Mouse (Mus musculus) left cerebral cortex, postnatal 36 days (tissue): Measurements from ENCODE around the gene Zdhhc6. TPM values are rescaled to one million over a fixed set of nuclear protein-coding genes. Genes with fewer than 3 reads are reported as not detected.
A peak's percentile ranks its signal among the peaks of the same experiment; 100 is the strongest.

ENCODE experiments used
- DNase-seq, 2 experiments: peaks; one replicate each; pipeline ENCODE4 v3.0.0; 2021 to 2022; ENCODE audit warnings: low spot score in 2 of 2, mixed read lengths in 1 of 2
- intact Hi-C: fragments of 180-260 bp; cut with DNase I; formaldehyde crosslinking; loops from one replicate; pipeline ENCODE4 v1.15.1; 2025
- total RNA-seq, 2 experiments: library from RNA; stranded (reverse); gene quantifications; 2 replicates each; pipeline ENCODE4 v1.2.3; 2021

The Zdhhc6 gene
- 10 to 100 TPM; 26.1 to 29.0 TPM for total RNA-seq

- intact Hi-C loops, result no loop called here
- DNase-seq, result peak; percentile 85 to 88
These were observed at the start of gene Zdhhc6 for GRCm38 (mm10) chr19:55315452-55316108. Gene Zdhhc6 (minus strand): TSS chr19:55316032.

- intact Hi-C loops, result no loop called here
- peak; percentile 48 to 74 for DNase-seq
These were observed 46.8 kb upstream of the Zdhhc6 start for GRCm38 (mm10) chr19:55362606-55363005.

- intact Hi-C loops, result no loop called here
- no peak for DNase-seq
These were observed 35.0 kb upstream of the Zdhhc6 start for GRCm38 (mm10) chr19:55350673-55351378.

- no peak for DNase-seq
- intact Hi-C loops, result no loop called here
These were observed 32.4 kb upstream of the Zdhhc6 start for GRCm38 (mm10) chr19:55348187-55348586.

DNA sequence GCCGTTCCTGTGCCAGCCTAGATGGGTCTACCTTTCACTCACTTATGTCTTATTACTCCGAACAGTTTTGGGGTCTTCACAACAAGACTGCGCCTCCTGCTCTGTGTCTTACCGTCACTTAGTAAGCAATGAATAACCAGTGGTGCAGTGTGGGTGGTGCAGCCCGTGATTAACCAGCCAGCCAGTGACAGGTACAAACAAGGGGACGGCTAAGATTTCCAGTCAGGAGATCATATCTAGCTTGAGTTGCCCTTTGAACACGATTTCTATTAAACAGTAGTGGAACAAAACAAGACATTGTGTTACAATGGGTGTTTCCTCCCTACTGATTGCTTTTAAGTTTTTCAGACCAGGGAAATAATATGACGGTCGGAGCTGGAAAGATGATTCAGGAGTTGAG, 27.4 kb upstream of the Zdhhc6 start:
- intact Hi-C loops, result no loop called here
- DNase-seq, result no peak

GRCm38 (mm10) chr19:55342423-55342822, 26.6 kb upstream of the Zdhhc6 start:
- no peak for DNase-seq
- intact Hi-C loops, result no loop called here

DNA sequence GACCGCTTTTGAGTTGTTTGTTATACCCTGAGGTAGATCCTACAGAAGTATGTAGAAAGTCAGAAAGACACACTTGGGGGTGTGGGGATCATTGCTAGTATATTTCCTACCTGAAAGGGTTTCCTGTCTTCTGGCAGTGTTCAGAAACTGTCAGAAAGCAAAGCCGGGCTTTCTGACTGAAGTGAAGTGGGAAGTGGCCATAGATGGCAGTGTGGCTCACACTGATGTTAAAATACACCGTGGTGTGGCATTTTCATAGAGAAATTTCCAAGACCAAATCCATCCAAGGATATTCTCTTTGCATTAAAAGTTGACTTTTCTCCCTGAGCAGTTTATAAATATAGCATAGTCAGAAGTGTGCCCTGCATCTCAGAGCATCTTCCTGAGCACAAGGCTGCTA, 25.5 kb upstream of the Zdhhc6 start:
- intact Hi-C loops, result no loop called here
- DNase-seq, result no peak

GRCm38 (mm10) chr19:55340521-55340920, 24.7 kb upstream of the Zdhhc6 start:
- intact Hi-C loops, result no loop called here
- DNase-seq, result no peak

DNA sequence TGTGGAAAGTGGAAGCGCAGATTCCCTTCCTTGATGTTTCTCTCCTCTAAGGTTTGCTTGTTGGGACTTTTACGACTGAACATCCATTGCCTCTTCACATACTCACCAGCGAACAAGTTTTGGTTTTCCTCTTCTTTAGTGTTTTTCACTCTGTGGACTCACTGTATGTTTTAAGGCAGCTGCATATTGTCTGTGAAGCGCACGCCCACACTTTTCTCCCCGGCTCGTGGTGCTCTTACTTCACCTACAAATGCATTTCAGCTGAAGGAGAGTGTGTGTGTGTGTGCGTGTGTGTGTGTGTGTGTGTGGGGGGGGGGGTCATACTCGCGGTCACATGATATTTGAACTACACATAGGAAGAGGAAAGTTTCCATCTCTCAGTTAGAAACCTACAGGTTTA, 21.8 kb upstream of the Zdhhc6 start:
- no peak for DNase-seq
- intact Hi-C loops, result loop anchor here (2.0 to 10.0 kb wide), 2 partner anchors 537 to 797 kb away; no protein-coding TSS in a partner anchor

DNA sequence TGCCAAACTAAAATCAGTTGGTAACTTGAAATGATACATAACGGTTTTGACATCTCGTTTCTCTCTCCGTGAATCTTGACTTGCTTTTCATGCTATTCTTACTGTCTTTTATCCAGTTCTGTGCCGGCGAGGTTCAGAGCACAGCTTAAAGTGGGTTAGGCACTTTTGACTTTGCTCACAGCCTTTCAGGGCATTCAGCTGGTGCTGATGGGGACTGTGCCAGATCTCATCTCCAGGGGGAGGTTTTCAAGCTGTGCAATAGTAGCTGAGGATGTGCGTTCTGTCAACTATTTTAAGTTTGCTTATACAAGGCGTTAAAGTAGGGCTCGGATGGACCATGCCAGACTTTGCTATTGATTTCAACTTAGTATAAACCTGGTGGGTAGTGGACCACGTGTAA, 21.2 kb upstream of the Zdhhc6 start:
- intact Hi-C loops, result loop anchor here (2.0 to 10.0 kb wide), 2 partner anchors 538 to 798 kb away; no protein-coding TSS in a partner anchor

DNA sequence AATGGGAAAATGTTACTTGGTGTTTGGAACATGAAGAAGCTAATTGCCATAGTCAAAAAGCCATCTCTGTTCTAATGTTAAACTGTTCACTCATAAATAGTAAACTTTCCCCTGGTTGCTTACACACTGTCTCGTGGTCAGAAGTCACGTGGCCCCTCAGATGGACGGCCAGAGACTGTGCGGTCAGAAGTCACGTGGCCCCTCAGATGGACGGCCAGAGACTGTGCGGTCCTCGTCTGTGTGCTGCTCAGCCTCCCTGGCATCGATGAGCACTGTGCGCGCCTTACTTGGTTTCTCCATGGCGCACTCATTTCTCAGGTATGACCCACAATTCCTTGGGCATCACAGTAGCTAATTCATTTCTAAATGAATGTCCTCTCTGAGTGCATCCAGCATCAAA, 20.6 kb upstream of the Zdhhc6 start:
- intact Hi-C loops, result loop anchor here (2.0 to 10.0 kb wide), 2 partner anchors 538 to 798 kb away; no protein-coding TSS in a partner anchor
- DNase-seq, result no peak

More for the DNA sequence above, 21.2 kb upstream of the Zdhhc6 start:
- no peak for DNase-seq

DNA sequence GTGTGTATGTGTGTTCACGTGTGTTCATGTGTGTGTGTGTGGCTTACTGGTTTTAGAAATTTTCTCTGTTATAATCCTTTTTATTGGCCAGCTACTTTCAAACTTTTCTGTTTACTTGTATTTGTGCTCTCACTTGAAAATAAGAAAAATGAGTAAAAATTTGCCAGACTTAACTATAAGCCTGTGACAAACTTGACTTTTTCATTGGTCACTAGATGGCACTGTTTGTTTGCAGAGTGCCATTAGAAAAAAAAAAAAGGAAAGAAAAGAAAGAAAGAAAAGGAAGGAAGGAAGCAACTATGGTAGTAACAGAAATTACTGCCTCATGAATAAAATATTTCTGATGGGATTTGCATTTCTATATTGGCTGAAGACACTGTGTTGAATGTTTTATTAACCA, 20.0 kb upstream of the Zdhhc6 start:
- DNase-seq, result no peak

DNA sequence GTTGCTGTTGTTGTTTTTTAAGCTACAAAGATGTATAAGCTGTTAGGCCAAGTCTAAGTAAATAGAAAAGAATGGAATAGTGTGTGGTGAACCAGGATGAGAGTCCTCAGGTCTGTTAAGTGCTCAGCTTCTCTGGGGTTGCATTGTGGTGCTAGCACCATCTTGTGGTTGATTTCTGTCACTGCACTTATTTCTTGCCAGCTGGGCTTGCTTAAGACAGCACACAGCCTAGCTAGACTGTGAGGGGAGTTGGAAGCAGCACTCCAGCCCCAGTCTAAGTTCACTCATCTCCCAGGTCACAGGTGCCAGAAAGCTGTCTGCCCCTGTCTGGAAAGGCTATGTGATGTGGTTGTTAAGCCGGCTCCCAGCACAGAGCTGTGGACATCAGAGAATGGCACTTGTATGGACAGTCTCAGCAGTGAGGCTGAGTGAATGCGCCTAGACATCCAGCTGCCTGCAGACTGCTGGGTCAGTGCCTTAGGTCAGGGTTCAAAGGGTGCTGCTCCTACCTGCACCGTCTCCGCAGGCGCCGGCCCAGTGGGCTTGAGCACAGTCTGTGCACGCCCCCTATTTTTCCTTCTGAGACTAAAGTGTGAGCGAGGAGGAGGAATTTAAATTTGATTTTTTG, 16.9 kb upstream of the Zdhhc6 start:
- intact Hi-C loops, result loop anchor here (10.0 kb wide), 1 partner anchor 542 kb away; no protein-coding TSS in a partner anchor

More for the DNA sequence above, 20.0 kb upstream of the Zdhhc6 start:
- intact Hi-C loops, result loop anchor here (2.0 to 10.0 kb wide), 3 partner anchors 539 to 919 kb away; no protein-coding TSS in a partner anchor

GRCm38 (mm10) chr19:55331776-55332175, 15.9 kb upstream of the Zdhhc6 start:
- intact Hi-C loops, result loop anchor here (10.0 kb wide), 1 partner anchor 543 kb away; no protein-coding TSS in a partner anchor
- no peak for DNase-seq

More for the DNA sequence above, 16.9 kb upstream of the Zdhhc6 start:
- DNase-seq, result peak; percentile 59 to 71

DNA sequence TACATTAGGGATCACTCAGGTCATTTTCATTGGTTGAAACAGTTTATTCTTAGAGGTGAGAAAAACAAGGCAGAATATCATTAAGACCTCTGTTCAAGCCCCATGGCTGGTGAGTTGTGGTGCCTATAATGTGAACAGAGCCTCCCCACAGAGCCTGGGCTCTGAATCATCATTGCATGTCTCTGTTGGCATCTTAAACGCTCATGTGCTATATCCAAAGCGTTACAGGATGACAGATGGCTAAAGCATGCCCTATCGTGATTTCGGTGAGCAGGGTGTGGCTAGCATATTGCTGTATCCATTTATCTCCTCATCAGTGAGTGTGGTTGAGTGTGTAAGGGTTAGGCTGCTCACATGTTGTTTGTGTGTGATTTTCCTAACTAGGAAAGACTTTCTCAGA, 11.7 kb upstream of the Zdhhc6 start:
- intact Hi-C loops, result no loop called here

GRCm38 (mm10) chr19:55322604-55323003, 6.8 kb upstream of the Zdhhc6 start:
- no peak for DNase-seq
- intact Hi-C loops, result no loop called here

More for the DNA sequence above, 11.7 kb upstream of the Zdhhc6 start:
- no peak for DNase-seq

DNA sequence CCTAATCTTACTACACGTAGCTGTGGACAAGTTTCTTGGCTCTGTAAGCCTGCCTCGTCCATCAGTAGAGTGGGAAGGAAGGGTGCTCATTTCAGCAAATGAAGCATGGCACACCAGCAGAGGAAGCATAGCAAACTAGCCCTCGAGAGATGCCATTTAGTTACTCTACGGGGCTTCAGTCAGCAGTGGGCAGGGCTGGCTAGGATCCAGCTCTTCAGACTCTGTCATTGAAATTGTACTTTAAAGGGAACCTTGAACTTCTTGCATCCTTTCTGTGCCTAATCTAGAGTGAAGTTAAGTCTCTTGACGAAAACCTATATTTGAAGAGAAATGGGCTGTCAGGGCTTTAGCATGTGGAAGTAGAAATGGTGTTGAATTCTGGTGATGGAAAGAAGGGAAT, 3.7 kb upstream of the Zdhhc6 start:
- no peak for DNase-seq
- intact Hi-C loops, result no loop called here

DNA sequence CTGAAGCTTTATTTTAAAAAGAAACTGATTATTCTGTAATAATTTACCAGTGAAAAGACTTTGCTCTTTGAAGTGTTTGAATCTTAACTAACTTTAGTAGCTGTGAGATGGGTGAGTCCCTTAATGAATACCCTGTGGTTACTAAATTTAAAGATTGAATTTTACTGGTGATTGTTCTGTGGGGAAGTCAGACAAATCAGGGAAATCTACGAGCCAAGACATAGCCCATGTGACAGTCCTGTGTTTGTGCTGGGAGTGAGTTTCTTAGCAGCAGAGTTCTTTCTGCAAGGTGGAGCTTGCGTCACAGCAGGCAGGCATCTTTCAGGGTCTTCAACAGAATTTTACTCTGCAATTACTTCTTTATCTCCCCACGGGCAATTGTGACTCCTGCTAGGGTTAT, 3.2 kb upstream of the Zdhhc6 start:
- no peak for DNase-seq
- intact Hi-C loops, result no loop called here

DNA sequence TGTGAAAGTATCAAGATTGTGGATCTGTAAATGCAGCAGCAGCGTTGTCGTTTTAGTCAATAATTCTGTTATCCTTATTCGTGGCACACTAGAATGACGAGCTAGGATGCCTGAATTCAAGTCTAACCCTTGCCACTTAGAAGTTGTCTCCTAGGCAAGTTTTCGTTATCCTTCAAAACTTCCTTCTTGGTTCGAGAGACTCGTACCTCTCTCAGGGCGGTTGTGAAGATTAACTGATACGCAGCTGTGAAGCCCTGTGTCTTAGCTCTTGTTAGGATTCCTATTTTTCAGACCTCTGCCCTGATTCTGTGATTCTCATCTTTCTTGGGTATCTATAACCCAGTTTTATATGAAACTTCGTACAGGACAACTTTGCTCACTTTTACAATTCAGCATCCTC, 1.1 kb upstream of the Zdhhc6 start:
- DNase-seq, result no peak
- intact Hi-C loops, result no loop called here

GRCm38 (mm10) chr19:55316109-55316714, 380 bp upstream of the Zdhhc6 start, which contains the start of gene Vti1a:
Gene Vti1a (plus strand): TSS chr19:55316295.
- intact Hi-C loops, result no loop called here
- DNase-seq, result peak; percentile 88 to 90
